Mouse (Mus musculus): ENCODE data around the gene Rrm2. TPM values are rescaled to one million over a fixed set of nuclear protein-coding genes. Genes with fewer than 3 reads are reported as not detected.
"Not testable (repeated sequence)": the region's sequence is repeated elsewhere in the genome, so short reads cannot be mapped to it uniquely, and the experiment has no call there.

Gene Rrm2
- total and polyA plus RNA-seq, 3 experiments, result 0.82 to 2.1 (median 1.8) TPM

- H3K9ac ChIP-seq (ENCODE audit: low read depth, low read length), result no peak overlapping the region
- DNase-seq, result no peak
- peaks cover 3% of the 10 kb centered on the region for H3K4me1 ChIP-seq (ENCODE audit: control insufficient read depth, insufficient read depth, low read length)
- intact Hi-C loops (cut with DNase I), result no loop called here
- no peaks in the 10 kb centered on the region for H3K36me3 ChIP-seq (ENCODE audit: control insufficient read depth, insufficient read depth, low read length)
- no peak overlapping the region for H3K27ac ChIP-seq
- 27% methylated on average over 2 of the region's 2 CpGs for WGBS
- H3K27me3 ChIP-seq (ENCODE audit: control insufficient read depth, insufficient read depth, low read length), result no peaks in the 10 kb centered on the region
- no peak overlapping the region for H3K4me3 ChIP-seq
- TF ChIP-seq POLR2A (IDR thresholded peaks at IDR 0.05; ENCODE audit: insufficient read depth, low read depth, low read length) (no peak), EP300 (IDR thresholded peaks at IDR 0.05; ENCODE audit: insufficient read depth, low read depth, low read length) (no peak), CTCF (IDR thresholded peaks at IDR 0.05) (no peak)
- no peaks in the 10 kb centered on the region for H3K79me2 ChIP-seq (replicated peaks; ENCODE audit: control insufficient read depth, insufficient read depth, low read length)
Measured at GRCm38 (mm10) chr12:24724369-24724768, 16.3 kb downstream of the Rrm2 start.

- WGBS, result 49% methylated on average over 13 of the region's 13 CpGs
- Histone ChIP-seq H3K4me1 (ENCODE audit: control insufficient read depth, insufficient read depth, low read length) (no peaks in the 10 kb centered on the region), H3K9ac (ENCODE audit: low read depth, low read length) (no peak overlapping the region), H3K79me2 (replicated peaks; ENCODE audit: control insufficient read depth, insufficient read depth, low read length) (no peaks in the 10 kb centered on the region), H3K36me3 (ENCODE audit: control insufficient read depth, insufficient read depth, low read length) (no peaks in the 10 kb centered on the region), H3K27me3 (ENCODE audit: control insufficient read depth, insufficient read depth, low read length) (no peaks in the 10 kb centered on the region), H3K27ac (no peak overlapping the region), H3K4me3 (no peak overlapping the region)
- intact Hi-C loops (cut with DNase I), result no loop called here
- TF ChIP-seq CTCF (IDR thresholded peaks at IDR 0.05) (no peak), EP300 (IDR thresholded peaks at IDR 0.05; ENCODE audit: insufficient read depth, low read depth, low read length) (no peak), POLR2A (IDR thresholded peaks at IDR 0.05; ENCODE audit: insufficient read depth, low read depth, low read length) (no peak)
- DNase-seq, result peak in 1 of 2 experiments; percentile 47
Measured at GRCm38 (mm10) chr12:24734828-24735394, 26.9 kb downstream of the Rrm2 start.

GRCm38 (mm10) chr12:24736956-24737355 is 28.9 kb downstream of the Rrm2 start:
- H3K36me3 ChIP-seq (ENCODE audit: control insufficient read depth, insufficient read depth, low read length), result no peaks in the 10 kb centered on the region

GRCm38 (mm10) chr12:24739963-24740362 is 31.9 kb downstream of the Rrm2 start:
- no peak for DNase-seq
- H3K9ac ChIP-seq (ENCODE audit: low read depth, low read length), result no peak overlapping the region
- H3K27me3 ChIP-seq (ENCODE audit: control insufficient read depth, insufficient read depth, low read length), result no peaks in the 10 kb centered on the region
- no peak overlapping the region for H3K27ac ChIP-seq
- no peaks in the 10 kb centered on the region for H3K36me3 ChIP-seq (ENCODE audit: control insufficient read depth, insufficient read depth, low read length)
- 47% methylated on average over 1 of the region's 1 CpGs for WGBS
- intact Hi-C loops (cut with DNase I), result no loop called here
- H3K4me1 ChIP-seq (ENCODE audit: control insufficient read depth, insufficient read depth, low read length), result no peaks in the 10 kb centered on the region
- no peaks in the 10 kb centered on the region for H3K79me2 ChIP-seq (replicated peaks; ENCODE audit: control insufficient read depth, insufficient read depth, low read length)
- no peak overlapping the region for H3K4me3 ChIP-seq
- no peak for TF ChIP-seq CTCF (IDR thresholded peaks at IDR 0.05)
- TF ChIP-seq POLR2A (IDR thresholded peaks at IDR 0.05; ENCODE audit: insufficient read depth, low read depth, low read length), result no peak
- no peak for TF ChIP-seq EP300 (IDR thresholded peaks at IDR 0.05; ENCODE audit: insufficient read depth, low read depth, low read length)

More at GRCm38 (mm10) chr12:24736956-24737355, 28.9 kb downstream of the Rrm2 start:
- no peak for TF ChIP-seq POLR2A (IDR thresholded peaks at IDR 0.05; ENCODE audit: insufficient read depth, low read depth, low read length)
- peak; percentile 24; the same call in 1 of the 2 replicates for TF ChIP-seq CTCF (IDR thresholded peaks at IDR 0.05)
- no peak overlapping the region for H3K4me3 ChIP-seq
- no peak for DNase-seq
- no peak overlapping the region for H3K27ac ChIP-seq
- 85% methylated on average over 2 of the region's 2 CpGs for WGBS
- no peaks in the 10 kb centered on the region for H3K79me2 ChIP-seq (replicated peaks; ENCODE audit: control insufficient read depth, insufficient read depth, low read length)
- intact Hi-C loops (cut with DNase I), result no loop called here
- no peak overlapping the region for H3K9ac ChIP-seq (ENCODE audit: low read depth, low read length)
- H3K4me1 ChIP-seq (ENCODE audit: control insufficient read depth, insufficient read depth, low read length), result no peaks in the 10 kb centered on the region
- H3K27me3 ChIP-seq (ENCODE audit: control insufficient read depth, insufficient read depth, low read length), result no peaks in the 10 kb centered on the region

GRCm38 (mm10) chr12:24741535-24741934 is 33.5 kb downstream of the Rrm2 start:
- H3K36me3 ChIP-seq (ENCODE audit: control insufficient read depth, insufficient read depth, low read length); DNase-seq; H3K4me3 ChIP-seq; H3K9ac ChIP-seq (ENCODE audit: low read depth, low read length); H3K27me3 ChIP-seq (ENCODE audit: control insufficient read depth, insufficient read depth, low read length); H3K4me1 ChIP-seq (ENCODE audit: control insufficient read depth, insufficient read depth, low read length); H3K27ac ChIP-seq; intact Hi-C loops (cut with DNase I); H3K79me2 ChIP-seq (replicated peaks; ENCODE audit: control insufficient read depth, insufficient read depth, low read length): not testable (repeated sequence)
- peak; percentile 54 for TF ChIP-seq CTCF (IDR thresholded peaks at IDR 0.05)
- WGBS, result 72% methylated on average over 6 of the region's 6 CpGs

- no peak overlapping the region for H3K27ac ChIP-seq
- TF ChIP-seq CTCF (IDR thresholded peaks at IDR 0.05), result no peak
- no peak for TF ChIP-seq EP300 (IDR thresholded peaks at IDR 0.05; ENCODE audit: insufficient read depth, low read depth, low read length)
- no peak for TF ChIP-seq POLR2A (IDR thresholded peaks at IDR 0.05; ENCODE audit: insufficient read depth, low read depth, low read length)
- H3K9ac ChIP-seq (ENCODE audit: low read depth, low read length), result no peak overlapping the region
- H3K79me2 ChIP-seq (replicated peaks; ENCODE audit: control insufficient read depth, insufficient read depth, low read length), result no peaks in the 10 kb centered on the region
- intact Hi-C loops (cut with DNase I), result no loop called here
- no peak for DNase-seq
- H3K36me3 ChIP-seq (ENCODE audit: control insufficient read depth, insufficient read depth, low read length), result no peaks in the 10 kb centered on the region
- 43% methylated on average over 1 of the region's 1 CpGs for WGBS
- peaks cover 9% of the 10 kb centered on the region for H3K4me1 ChIP-seq (ENCODE audit: control insufficient read depth, insufficient read depth, low read length)
- H3K4me3 ChIP-seq, result no peak overlapping the region
- H3K27me3 ChIP-seq (ENCODE audit: control insufficient read depth, insufficient read depth, low read length), result no peaks in the 10 kb centered on the region
Measured at GRCm38 (mm10) chr12:24744309-24744708, 36.3 kb downstream of the Rrm2 start.
